Mouse (Mus musculus) bone marrow, adult 2 months (tissue): ENCODE data around the gene Cps1.

Source experiments
- CTCF ChIP-seq: fragments of 200-500 bp; IDR thresholded peaks from 2 replicates; pipeline ENCODE4 v1.5.1; 2011; ENCODE audit warnings: low read length, control low read depth; ENCODE audit not compliant: control insufficient read depth, insufficient read depth
- POLR2A ChIP-seq: fragments of 200-500 bp; IDR thresholded peaks from 2 replicates; pipeline ENCODE4 v1.6.1; 2011; ENCODE audit warnings: low read depth, mild to moderate bottlenecking, control low read depth, low read length, borderline replicate concordance; ENCODE audit not compliant: control insufficient read depth

GRCm38 (mm10) chr1:67077739-67078138 lies 45.1 kb upstream of the Cps1 start:
- no peak for TF ChIP-seq POLR2A
- TF ChIP-seq CTCF, result no peak
